Mouse (Mus musculus): ENCODE results near the gene Ntrk2. TPM values are rescaled to one million over a fixed set of nuclear protein-coding genes. Genes with fewer than 3 reads are reported as not detected.

The Ntrk2 gene
- polyA plus RNA-seq, 1 experiment from 2014 or later = 1.0 TPM

GRCm38 (mm10) chr13:58803882-58804281 is 2.5 kb upstream of the Ntrk2 start:
- 8% methylated on average over 1 of the region's 1 CpGs for WGBS
- no peak for DNase-seq (ENCODE audit: low spot score)
- no peak overlapping the region for H3K4me3 ChIP-seq (ENCODE audit: low read depth, low read length)

GRCm38 (mm10) chr13:58805833-58806232 is 536 bp upstream of the Ntrk2 start:
- peaks cover 52% of the 10 kb centered on the region for H3K27me3 ChIP-seq (replicated peaks; ENCODE audit: control insufficient read depth, insufficient read depth, low read length)
- no peak overlapping the region; the same call in 1 of the 2 replicates for H3K4me2 ChIP-seq (ENCODE audit: low read length)
- H3K9ac ChIP-seq (ENCODE audit: low read length) = no peak overlapping the region
- DNase-seq (ENCODE audit: low spot score) = no peak
- no peaks in the 10 kb centered on the region; the same call in 1 of the 2 replicates for H3K4me1 ChIP-seq (replicated peaks; ENCODE audit: control insufficient read depth, insufficient read depth, low read length)
- H3K4me3 ChIP-seq (ENCODE audit: low read depth, low read length) = no peak overlapping the region
- WGBS = 84% methylated on average over 11 of the region's 11 CpGs
- no peak overlapping the region for H3K27ac ChIP-seq (ENCODE audit: low read depth)
- no peaks in the 10 kb centered on the region for H3K36me3 ChIP-seq (ENCODE audit: control insufficient read depth, insufficient read depth, low read length)
- ATAC-seq (replicated peaks; ENCODE audit: low FRiP score, low TSS enrichment, low read depth) = no peak
- 0 out of 2 replicates have a peak, but pooled peaks cover 2% of the 10 kb centered on the region for H3K9me3 ChIP-seq (ENCODE audit: control insufficient read depth, low read length)

More at GRCm38 (mm10) chr13:58803882-58804281, 2.5 kb upstream of the Ntrk2 start:
- no peaks in the 10 kb centered on the region for H3K36me3 ChIP-seq (ENCODE audit: control insufficient read depth, insufficient read depth, low read length)
- no peak for ATAC-seq (replicated peaks; ENCODE audit: low FRiP score, low TSS enrichment, low read depth)
- no peak overlapping the region for H3K9ac ChIP-seq (ENCODE audit: low read length)
- H3K4me2 ChIP-seq (ENCODE audit: low read length) = no peak overlapping the region
- peaks cover 38% of the 10 kb centered on the region for H3K27me3 ChIP-seq (replicated peaks; ENCODE audit: control insufficient read depth, insufficient read depth, low read length)
- no peaks in the 10 kb centered on the region; the same call in 1 of the 2 replicates for H3K4me1 ChIP-seq (replicated peaks; ENCODE audit: control insufficient read depth, insufficient read depth, low read length)
- H3K9me3 ChIP-seq (ENCODE audit: control insufficient read depth, low read length) = 0 out of 2 replicates have a peak, but pooled peaks cover 2% of the 10 kb centered on the region
- H3K27ac ChIP-seq (ENCODE audit: low read depth) = no peak overlapping the region

GRCm38 (mm10) chr13:58806896-58807628 is 693 bp downstream of the Ntrk2 start:
- DNase-seq (ENCODE audit: low spot score) = no peak

GRCm38 (mm10) chr13:58807629-58808363 is 1.4 kb downstream of the Ntrk2 start:
- H3K9ac ChIP-seq (ENCODE audit: low read length) = 0 out of 2 replicates have a peak overlapping the region, but pooled peaks have one; percentile 25
- H3K27ac ChIP-seq (ENCODE audit: low read depth) = no peak overlapping the region
- H3K36me3 ChIP-seq (ENCODE audit: control insufficient read depth, insufficient read depth, low read length) = no peaks in the 10 kb centered on the region
- 0 out of 2 replicates have a peak, but pooled peaks cover 2% of the 10 kb centered on the region for H3K9me3 ChIP-seq (ENCODE audit: control insufficient read depth, low read length)
- peak overlapping the region; percentile 98 for H3K4me2 ChIP-seq (ENCODE audit: low read length)
- H3K4me1 ChIP-seq (replicated peaks; ENCODE audit: control insufficient read depth, insufficient read depth, low read length) = no peaks in the 10 kb centered on the region; the same call in 1 of the 2 replicates
- H3K4me3 ChIP-seq (ENCODE audit: low read depth, low read length) = peak overlapping the region; percentile 53
- DNase-seq (ENCODE audit: low spot score) = peak; percentile 78
- ATAC-seq (replicated peaks; ENCODE audit: low FRiP score, low TSS enrichment, low read depth) = peak; percentile 71
- under 1% methylated on average over 49 of the region's 50 CpGs for WGBS
- peaks cover 57% of the 10 kb centered on the region for H3K27me3 ChIP-seq (replicated peaks; ENCODE audit: control insufficient read depth, insufficient read depth, low read length)

More at GRCm38 (mm10) chr13:58806896-58807628, 693 bp downstream of the Ntrk2 start:
- under 1% methylated on average over 30 of the region's 34 CpGs for WGBS
- Histone ChIP-seq H3K9ac (ENCODE audit: low read length) (peak overlapping the region; percentile 20; the same call in 1 of the 2 replicates), H3K4me3 (ENCODE audit: low read depth, low read length) (peak overlapping the region; percentile 53), H3K9me3 (ENCODE audit: control insufficient read depth, low read length) (0 out of 2 replicates have a peak, but pooled peaks cover 2% of the 10 kb centered on the region), H3K4me1 (replicated peaks; ENCODE audit: control insufficient read depth, insufficient read depth, low read length) (no peaks in the 10 kb centered on the region; the same call in 1 of the 2 replicates), H3K27ac (ENCODE audit: low read depth) (no peak overlapping the region), H3K4me2 (ENCODE audit: low read length) (peak overlapping the region; percentile 98), H3K36me3 (ENCODE audit: control insufficient read depth, insufficient read depth, low read length) (no peaks in the 10 kb centered on the region), H3K27me3 (replicated peaks; ENCODE audit: control insufficient read depth, insufficient read depth, low read length) (peaks cover 57% of the 10 kb centered on the region)
- no peak; the same call in 1 of the 2 replicates for ATAC-seq (replicated peaks; ENCODE audit: low FRiP score, low TSS enrichment, low read depth)

GRCm38 (mm10) chr13:58808381-58808821 is 2.0 kb downstream of the Ntrk2 start:
- ATAC-seq (replicated peaks; ENCODE audit: low FRiP score, low TSS enrichment, low read depth) = no peak
- H3K4me2 ChIP-seq (ENCODE audit: low read length) = peak overlapping the region; percentile 98
- peaks cover 57% of the 10 kb centered on the region for H3K27me3 ChIP-seq (replicated peaks; ENCODE audit: control insufficient read depth, insufficient read depth, low read length)
- WGBS = 2% methylated on average over 32 of the region's 32 CpGs
- no peaks in the 10 kb centered on the region; the same call in 1 of the 2 replicates for H3K4me1 ChIP-seq (replicated peaks; ENCODE audit: control insufficient read depth, insufficient read depth, low read length)
- H3K27ac ChIP-seq (ENCODE audit: low read depth) = no peak overlapping the region
- H3K9me3 ChIP-seq (ENCODE audit: control insufficient read depth, low read length) = 0 out of 2 replicates have a peak, but pooled peaks cover 2% of the 10 kb centered on the region
- no peak overlapping the region for H3K9ac ChIP-seq (ENCODE audit: low read length)
- H3K4me3 ChIP-seq (ENCODE audit: low read depth, low read length) = peak overlapping the region; percentile 53
- no peaks in the 10 kb centered on the region for H3K36me3 ChIP-seq (ENCODE audit: control insufficient read depth, insufficient read depth, low read length)
- peak; percentile 65 for DNase-seq (ENCODE audit: low spot score)

- H3K4me3 ChIP-seq (ENCODE audit: low read depth, low read length) = no peak overlapping the region
- no peak overlapping the region for H3K27ac ChIP-seq (ENCODE audit: low read depth)
- H3K9ac ChIP-seq (ENCODE audit: low read length) = no peak overlapping the region
- no peaks in the 10 kb centered on the region for H3K9me3 ChIP-seq (ENCODE audit: control insufficient read depth, low read length)
- DNase-seq (ENCODE audit: low spot score) = no peak
- WGBS = 90% methylated on average over 8 of the region's 8 CpGs
- no peak overlapping the region for H3K4me2 ChIP-seq (ENCODE audit: low read length)
- no peaks in the 10 kb centered on the region for H3K36me3 ChIP-seq (ENCODE audit: control insufficient read depth, insufficient read depth, low read length)
- H3K27me3 ChIP-seq (replicated peaks; ENCODE audit: control insufficient read depth, insufficient read depth, low read length) = peaks cover 57% of the 10 kb centered on the region
- no peaks in the 10 kb centered on the region; the same call in 1 of the 2 replicates for H3K4me1 ChIP-seq (replicated peaks; ENCODE audit: control insufficient read depth, insufficient read depth, low read length)
- no peak for ATAC-seq (replicated peaks; ENCODE audit: low FRiP score, low TSS enrichment, low read depth)
Measured at GRCm38 (mm10) chr13:58809930-58810329, 3.6 kb downstream of the Ntrk2 start.

- DNase-seq (ENCODE audit: low spot score) (no peak), ATAC-seq (replicated peaks; ENCODE audit: low FRiP score, low TSS enrichment, low read depth) (no peak)
- H3K4me1 ChIP-seq (replicated peaks; ENCODE audit: control insufficient read depth, insufficient read depth, low read length) = no peaks in the 10 kb centered on the region
- H3K27me3 ChIP-seq (replicated peaks; ENCODE audit: control insufficient read depth, insufficient read depth, low read length) = no peaks in the 10 kb centered on the region
- WGBS = 87% methylated on average over 7 of the region's 7 CpGs
- H3K4me2 ChIP-seq (ENCODE audit: low read length) = no peak overlapping the region
- H3K36me3 ChIP-seq (ENCODE audit: control insufficient read depth, insufficient read depth, low read length) = no peaks in the 10 kb centered on the region
- H3K9me3 ChIP-seq (ENCODE audit: control insufficient read depth, low read length) = no peaks in the 10 kb centered on the region
- no peak overlapping the region for H3K9ac ChIP-seq (ENCODE audit: low read length)
- no peak overlapping the region for H3K4me3 ChIP-seq (ENCODE audit: low read depth, low read length)
- H3K27ac ChIP-seq (ENCODE audit: low read depth) = no peak overlapping the region
Measured at GRCm38 (mm10) chr13:58824752-58825151, 18.4 kb downstream of the Ntrk2 start.

GRCm38 (mm10) chr13:58826356-58827197 is 20.2 kb downstream of the Ntrk2 start:
- Histone ChIP-seq H3K4me1 (replicated peaks; ENCODE audit: control insufficient read depth, insufficient read depth, low read length) (no peaks in the 10 kb centered on the region), H3K36me3 (ENCODE audit: control insufficient read depth, insufficient read depth, low read length) (no peaks in the 10 kb centered on the region), H3K27me3 (replicated peaks; ENCODE audit: control insufficient read depth, insufficient read depth, low read length) (no peaks in the 10 kb centered on the region), H3K4me3 (ENCODE audit: low read depth, low read length) (no peak overlapping the region), H3K27ac (ENCODE audit: low read depth) (no peak overlapping the region), H3K9ac (ENCODE audit: low read length) (no peak overlapping the region), H3K9me3 (ENCODE audit: control insufficient read depth, low read length) (no peaks in the 10 kb centered on the region), H3K4me2 (ENCODE audit: low read length) (no peak overlapping the region)
- ATAC-seq (replicated peaks; ENCODE audit: low FRiP score, low TSS enrichment, low read depth) (no peak), DNase-seq (ENCODE audit: low spot score) (no peak)
- whole genome bisulfite sequencing = 77% methylated on average over 14 of the region's 14 CpGs
